11 mouse cellular contexts compared by ENCODE assay signal in genomic region chr5:111235131-111235530, GRCm38 (mm10).
DNase-seq lines count a peak whose midpoint lies in the region; ATAC-seq lines count a peak whose summit lies in the region.
"Had no signal": no experiment of that assay in that cellular context is flagged by ENCODE, and none has a peak within 500 bp of the region (broad histone marks: within the 10 kb centered on the region; RNA-seq: fewer than 3 reads in every experiment).

No protein-coding gene starts in this region.

- no peak overlapping the region for H3K4me2 ChIP-seq in kidney, embryonic 16.5 days (replicated peaks; ENCODE audit: low read depth, low read length)
- no peak overlapping the region for H3K4me2 ChIP-seq in heart, embryonic 15.5 days
- no peak overlapping the region for H3K4me2 ChIP-seq in lung, embryonic 16.5 days (ENCODE audit: low read depth, low read length)
- H3K4me2 ChIP-seq: limb, embryonic 15.5 days had no signal

- peaks cover 21% of the 10 kb centered on the region for H3K4me1 ChIP-seq in kidney, embryonic 16.5 days (ENCODE audit: insufficient read depth, low read length)
- peaks cover 13% of the 10 kb centered on the region for H3K4me1 ChIP-seq in heart, embryonic 15.5 days (replicated peaks)
- H3K4me1 ChIP-seq in lung, embryonic 16.5 days (replicated peaks; ENCODE audit: control insufficient read depth, insufficient read depth, low read length): peaks cover 3% of the 10 kb centered on the region; the same call in 1 of the 2 replicates

- no peak overlapping the region for H3K9ac ChIP-seq in kidney, embryonic 16.5 days (replicated peaks; ENCODE audit: low read length)
- no peak overlapping the region for H3K9ac ChIP-seq in heart, embryonic 15.5 days
- H3K9ac ChIP-seq in lung, embryonic 16.5 days (ENCODE audit: low read length): no peak overlapping the region
- H3K9ac ChIP-seq: limb, embryonic 15.5 days had no signal

- H3K9me3 ChIP-seq in kidney, embryonic 16.5 days (ENCODE audit: low read length): no peaks in the 10 kb centered on the region
- no peaks in the 10 kb centered on the region for H3K9me3 ChIP-seq in heart, embryonic 15.5 days (replicated peaks)
- H3K9me3 ChIP-seq in lung, embryonic 16.5 days (ENCODE audit: control insufficient read depth, low read length): no peaks in the 10 kb centered on the region
- H3K9me3 ChIP-seq: limb, embryonic 15.5 days had no signal

- H3K27me3 ChIP-seq in kidney, embryonic 16.5 days (ENCODE audit: insufficient read depth, low read length): no peaks in the 10 kb centered on the region
- no peaks in the 10 kb centered on the region for H3K27me3 ChIP-seq in heart, embryonic 15.5 days
- no peaks in the 10 kb centered on the region for H3K27me3 ChIP-seq in lung, embryonic 16.5 days (ENCODE audit: control insufficient read depth, insufficient read depth, low read depth, low read length)
- H3K27me3 ChIP-seq: limb, embryonic 15.5 days had no signal

- peaks cover 17% of the 10 kb centered on the region for H3K36me3 ChIP-seq in kidney, embryonic 16.5 days (ENCODE audit: insufficient read depth, low read length)
- H3K36me3 ChIP-seq in heart, embryonic 15.5 days: peaks cover 6% of the 10 kb centered on the region; the same call in 1 of the 2 replicates
- no peaks in the 10 kb centered on the region; the same call in 1 of the 2 replicates for H3K36me3 ChIP-seq in lung, embryonic 16.5 days (ENCODE audit: control insufficient read depth, insufficient read depth, low read length)

- no peak overlapping the region for H3K27ac ChIP-seq in kidney, embryonic 16.5 days (ENCODE audit: low read length)
- no peak overlapping the region for H3K27ac ChIP-seq in heart, embryonic 15.5 days
- H3K27ac ChIP-seq in lung, embryonic 16.5 days (ENCODE audit: low read length): no peak overlapping the region
- H3K27ac ChIP-seq: limb, embryonic 15.5 days had no signal

- 61% methylated on average over 12 of the region's 12 CpGs for WGBS in kidney, embryonic 16.5 days
- WGBS in heart, embryonic 15.5 days: 57% methylated on average over 12 of the region's 12 CpGs
- 47% methylated on average over 12 of the region's 12 CpGs for WGBS in lung, embryonic 16.5 days

- peak; percentile 77 for DNase-seq in kidney, adult 18-20 months
- DNase-seq in cerebellum, adult 18-20 months: peak; percentile 54
- no peak for DNase-seq in adipocyte (ENCODE audit: low spot score)
- DNase-seq in yolk sac, embryonic 10.5 days (ENCODE audit: low spot score): no peak
- DNase-seq in left cerebral cortex, postnatal 36 days (ENCODE audit: low spot score in 2 of 2): no peak
- DNase-seq: right cerebral cortex, adult 18-20 months had no signal

- H3K4me3 ChIP-seq in kidney, embryonic 16.5 days (ENCODE audit: low read length): no peak overlapping the region
- H3K4me3 ChIP-seq in heart, embryonic 15.5 days: no peak overlapping the region
- H3K4me3 ChIP-seq in lung, embryonic 16.5 days (ENCODE audit: low read length): no peak overlapping the region
- H3K4me3 ChIP-seq: erythroblast, embryonic 14.5 days; limb, embryonic 15.5 days had no signal

- intact Hi-C loops in left cerebral cortex, postnatal 36 days (cut with DNase I): no loop called here

- no peak for ATAC-seq in kidney, embryonic 16.5 days (ENCODE audit: low FRiP score, low TSS enrichment)
- ATAC-seq in heart, embryonic 15.5 days (replicated peaks; ENCODE audit: insufficient number of reproducible peaks, insufficient read depth, low FRiP score, low read depth): 0 out of 2 replicates have a peak, but pooled peaks have one; percentile 37
- ATAC-seq in lung, embryonic 16.5 days (ENCODE audit: low read depth): peak; percentile 65

Comparison
In these comparisons a context has a peak if more than half of its experiments do, and no peak if none do; other contexts are left out.
1. DNase-seq: peak in kidney, adult 18-20 months (single experiment) and cerebellum, adult 18-20 months (2 of 2); none in adipocyte (single experiment), yolk sac, embryonic 10.5 days (single experiment) and left cerebral cortex, postnatal 36 days (0 of 2).